Mouse (Mus musculus) midbrain, embryonic 16.5 days (tissue): ENCODE data around the gene Vps52. TPM values are rescaled to one million over a fixed set of nuclear protein-coding genes. Genes with fewer than 3 reads are reported as not detected.
"Not testable (repeated sequence)": the region's sequence is repeated elsewhere in the genome, so short reads cannot be mapped to it uniquely, and the experiment has no call there.

Source experiments
- ATAC-seq: fragments of 200-750 bp; cut with Nextera tagmentation; 2 replicates; pipeline ENCODE4 v1.8.0; 2017; ENCODE audit warnings: moderate TSS enrichment
- H3K27ac ChIP-seq: fragments of 300-500 bp; sonication (generic); 2 replicates; pipeline ENCODE4 v1.5.1; 2014; ENCODE audit warnings: mild to moderate bottlenecking, low read length, mixed read lengths
- H3K27me3 ChIP-seq: fragments of 300-500 bp; sonication (generic); 2 replicates; pipeline ENCODE4 v1.6.1; 2014; ENCODE audit warnings: low read depth, low read length, mixed read lengths; ENCODE audit not compliant: control insufficient read depth, insufficient read depth
- H3K36me3 ChIP-seq: fragments of 300-500 bp; sonication (generic); 2 replicates; pipeline ENCODE4 v1.6.1; 2014; ENCODE audit warnings: mild to moderate bottlenecking, low read length, moderate library complexity, mixed read lengths; ENCODE audit not compliant: control insufficient read depth, insufficient read depth
- H3K4me1 ChIP-seq: fragments of 300-500 bp; sonication (generic); 2 replicates; pipeline ENCODE4 v1.6.1; 2014; ENCODE audit warnings: mild to moderate bottlenecking, low read length, mixed read lengths; ENCODE audit not compliant: control insufficient read depth, insufficient read depth
- H3K4me2 ChIP-seq: fragments of 300-500 bp; sonication (generic); 2 replicates; pipeline ENCODE4 v1.6.1; 2014; ENCODE audit warnings: mild to moderate bottlenecking, low read length, mixed read lengths
- H3K4me3 ChIP-seq: fragments of 300-500 bp; sonication (generic); 2 replicates; pipeline ENCODE4 v1.5.1; 2014; ENCODE audit warnings: low read depth, mild to moderate bottlenecking, low read length, moderate library complexity, mixed read lengths
- H3K9ac ChIP-seq: fragments of 300-500 bp; sonication (generic); 2 replicates; pipeline ENCODE4 v1.6.1; 2014; ENCODE audit warnings: low read depth, low read length, mixed read lengths
- H3K9me3 ChIP-seq: fragments of 300-500 bp; sonication (generic); replicated peaks from 2 replicates; pipeline ENCODE4 v1.6.1; 2014; ENCODE audit warnings: mild to moderate bottlenecking, low read length, mixed read lengths; ENCODE audit not compliant: control insufficient read depth, poor library complexity, severe bottlenecking
- WGBS: fragments of 180-500 bp; shearing (Covaris S2); extraction: QIAGEN DNeasy Blood & Tissue Kit; methylation state at CpG from one replicate; pipeline ENCODE4 v1.1.7; 2014; 5-methylcytosine and 5-hydroxymethylcytosine counted together
- polyA plus RNA-seq: library from polyadenylated mRNA; unstranded; fragments of >200 nt; fragmentation: Nextera tagmentation; extraction: Ambion mirVana; gene quantifications from 2 replicates; pipeline ENCODE4 v1.2.1, GENCODE M21; 2015

Gene Vps52
- polyA plus RNA-seq, 1 experiment from 2014 or later: 80.5 TPM

- no peaks in the 10 kb centered on the region for H3K27me3 ChIP-seq
- no peaks in the 10 kb centered on the region for H3K9me3 ChIP-seq
- H3K4me3 ChIP-seq: no peak overlapping the region
- no peak overlapping the region for H3K9ac ChIP-seq
- H3K36me3 ChIP-seq: peaks cover 14% of the 10 kb centered on the region
- no peak overlapping the region for H3K27ac ChIP-seq
- H3K4me2 ChIP-seq: no peak overlapping the region
- H3K4me1 ChIP-seq: no peaks in the 10 kb centered on the region
- ATAC-seq: no peak
- 76% methylated on average over 4 of the region's 4 CpGs for WGBS
These were observed 13.8 kb downstream of the Vps52 start for GRCm38 (mm10) chr17:33969394-33969793.

GRCm38 (mm10) chr17:33972691-33973090, 17.1 kb downstream of the Vps52 start:
- no peaks in the 10 kb centered on the region for H3K9me3 ChIP-seq
- no peaks in the 10 kb centered on the region for H3K36me3 ChIP-seq
- no peaks in the 10 kb centered on the region for H3K4me1 ChIP-seq
- no peak overlapping the region for H3K9ac ChIP-seq
- no peak overlapping the region for H3K27ac ChIP-seq
- peaks cover 12% of the 10 kb centered on the region for H3K27me3 ChIP-seq
- ATAC-seq: no peak
- 14% methylated on average over 1 of the region's 1 CpGs for WGBS
- H3K4me3 ChIP-seq: no peak overlapping the region
- H3K4me2 ChIP-seq: no peak overlapping the region

- peaks cover 20% of the 10 kb centered on the region for H3K27me3 ChIP-seq
- H3K36me3 ChIP-seq: no peaks in the 10 kb centered on the region
- no peak overlapping the region for H3K27ac ChIP-seq
- 58% methylated on average over 3 of the region's 3 CpGs for WGBS
- H3K9ac ChIP-seq: no peak overlapping the region
- H3K4me2 ChIP-seq: no peak overlapping the region
- 0 out of 2 replicates have a peak, but pooled peaks cover 4% of the 10 kb centered on the region for H3K4me1 ChIP-seq
- H3K4me3 ChIP-seq: no peak overlapping the region
- no peak for ATAC-seq
- no peaks in the 10 kb centered on the region for H3K9me3 ChIP-seq
These were observed 18.0 kb downstream of the Vps52 start for GRCm38 (mm10) chr17:33973572-33973971.

- peak overlapping the region; percentile 40 for H3K4me3 ChIP-seq
These were observed 22.4 kb downstream of the Vps52 start for GRCm38 (mm10) chr17:33977861-33978557.

GRCm38 (mm10) chr17:33978631-33979031, 23.0 kb downstream of the Vps52 start:
- Histone ChIP-seq H3K36me3 (no peaks in the 10 kb centered on the region), H3K4me3 (peak overlapping the region; percentile 40), H3K4me1 (peaks cover 11% of the 10 kb centered on the region; the same call in 1 of the 2 replicates), H3K9me3 (no peaks in the 10 kb centered on the region), H3K27me3 (peaks cover 36% of the 10 kb centered on the region), H3K9ac (peak overlapping the region; percentile 60), H3K4me2 (peak overlapping the region; percentile 61), H3K27ac (no peak overlapping the region)
- ATAC-seq: no peak
- 2% methylated on average over 17 of the region's 17 CpGs for WGBS

More at GRCm38 (mm10) chr17:33977861-33978557, 22.4 kb downstream of the Vps52 start:
- Histone ChIP-seq H3K4me2 (peak overlapping the region; percentile 61), H3K27ac (no peak overlapping the region), H3K9me3 (no peaks in the 10 kb centered on the region), H3K4me1 (peaks cover 11% of the 10 kb centered on the region; the same call in 1 of the 2 replicates), H3K36me3 (no peaks in the 10 kb centered on the region), H3K9ac (peak overlapping the region; percentile 60), H3K27me3 (peaks cover 36% of the 10 kb centered on the region)
- 3% methylated on average over 57 of the region's 57 CpGs for WGBS
- ATAC-seq: no peak

GRCm38 (mm10) chr17:33979512-33980050, 24.0 kb downstream of the Vps52 start:
- Histone ChIP-seq H3K9ac (no peak overlapping the region), H3K27ac (no peak overlapping the region), H3K4me1 (peaks cover 11% of the 10 kb centered on the region; the same call in 1 of the 2 replicates), H3K9me3 (no peaks in the 10 kb centered on the region), H3K36me3 (no peaks in the 10 kb centered on the region), H3K27me3 (peaks cover 36% of the 10 kb centered on the region), H3K4me2 (no peak overlapping the region), H3K4me3 (no peak overlapping the region)
- 75% methylated on average over 6 of the region's 6 CpGs for WGBS
- ATAC-seq: no peak

- Histone ChIP-seq H3K4me3 (peak overlapping the region; percentile 8; the same call in 1 of the 2 replicates), H3K4me1 (peaks cover 11% of the 10 kb centered on the region; the same call in 1 of the 2 replicates), H3K9me3 (no peaks in the 10 kb centered on the region), H3K27me3 (peaks cover 34% of the 10 kb centered on the region), H3K27ac (peak overlapping the region; percentile 74), H3K36me3 (no peaks in the 10 kb centered on the region), H3K9ac (0 out of 2 replicates have a peak overlapping the region, but pooled peaks have one; percentile 21), H3K4me2 (peak overlapping the region; percentile 37)
- ATAC-seq: peak; percentile 6; the same call in 1 of the 2 replicates
- 75% methylated on average over 19 of the region's 19 CpGs for WGBS
These were observed 24.8 kb downstream of the Vps52 start for GRCm38 (mm10) chr17:33980181-33981035.

- peak overlapping the region; percentile 55 for H3K4me2 ChIP-seq
- WGBS: under 1% methylated on average over 27 of the region's 27 CpGs
- H3K4me3 ChIP-seq: peak overlapping the region; percentile 51
- H3K9me3 ChIP-seq, H3K36me3 ChIP-seq: not testable (repeated sequence)
- H3K27ac ChIP-seq: peak overlapping the region; percentile 90
- H3K4me1 ChIP-seq: peaks cover 11% of the 10 kb centered on the region; the same call in 1 of the 2 replicates
- ATAC-seq: peak; percentile 97
- H3K9ac ChIP-seq: peak overlapping the region; percentile 64; the same call in 1 of the 2 replicates
- peaks cover 32% of the 10 kb centered on the region for H3K27me3 ChIP-seq
These were observed 25.7 kb downstream of the Vps52 start for GRCm38 (mm10) chr17:33981192-33981909.
